Mouse (Mus musculus): Measurements from ENCODE around the gene Nlgn3. TPM values are rescaled to one million over a fixed set of nuclear protein-coding genes. Genes with fewer than 3 reads are reported as not detected.
A peak's percentile ranks its signal among the peaks of the same experiment; 100 is the strongest.
"Not testable (repeated sequence)": the region's sequence is repeated elsewhere in the genome, so short reads cannot be mapped to it uniquely, and the experiment has no call there.

Gene Nlgn3
- total RNA-seq, 2 experiments from 2014 or later, result 212 to 221 TPM

DNA sequence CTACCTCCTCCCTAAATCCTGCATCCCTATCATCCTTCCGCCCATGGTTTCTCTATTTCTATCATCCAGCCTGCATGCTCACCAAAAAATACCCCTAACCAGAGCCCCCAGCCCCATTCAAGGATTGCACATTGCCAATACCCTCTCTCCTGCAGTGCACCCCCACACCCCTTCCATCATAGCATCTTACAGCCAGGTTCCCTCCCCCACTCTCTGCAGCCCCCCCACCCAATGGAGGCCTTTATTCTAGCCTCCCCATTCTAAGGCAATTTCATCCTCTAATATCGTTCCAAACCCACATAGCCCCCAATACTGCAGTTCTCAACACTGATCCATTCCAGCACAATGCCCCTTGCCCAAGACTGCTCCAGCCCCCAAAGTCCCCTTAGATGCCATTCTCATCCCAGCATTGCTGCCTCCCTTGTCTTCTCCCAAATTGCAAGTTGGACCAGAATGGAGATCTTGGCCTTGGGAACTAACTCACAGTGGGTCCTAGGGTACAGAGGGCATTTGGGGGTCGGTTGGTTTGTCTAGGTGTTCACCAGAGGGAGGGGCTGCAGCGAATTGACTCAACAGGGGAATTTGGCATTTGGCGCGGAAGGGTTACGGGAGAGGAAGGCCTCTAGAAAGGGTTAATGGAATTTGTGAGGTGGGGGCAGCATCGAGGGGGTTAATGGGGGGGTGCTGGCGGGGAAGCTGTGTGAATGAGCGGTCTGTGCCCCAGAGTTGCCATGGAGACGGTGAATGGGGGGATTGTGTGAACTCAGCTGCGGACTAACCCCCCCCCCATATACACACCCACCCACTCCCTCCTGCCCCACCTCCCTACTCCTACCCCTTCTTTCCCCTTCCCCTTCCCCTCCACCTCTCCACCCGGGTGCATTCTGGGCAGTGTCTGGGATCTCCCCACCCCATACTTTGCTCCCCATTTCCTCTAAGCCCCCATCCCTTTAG, 782 bp downstream of the Nlgn3 start:
- DNase-seq (ENCODE audit: low spot score in 2 of 2), result peak in 1 of 2 experiments; percentile 52

- DNase-seq (ENCODE audit: low spot score in 2 of 2), result no peak
These were observed 1.6 kb downstream of the Nlgn3 start for GRCm38 (mm10) chrX:101300427-101301030.

- no peak for DNase-seq (ENCODE audit: low spot score in 2 of 2)
These were observed 2.7 kb downstream of the Nlgn3 start for GRCm38 (mm10) chrX:101301654-101302053.

DNA sequence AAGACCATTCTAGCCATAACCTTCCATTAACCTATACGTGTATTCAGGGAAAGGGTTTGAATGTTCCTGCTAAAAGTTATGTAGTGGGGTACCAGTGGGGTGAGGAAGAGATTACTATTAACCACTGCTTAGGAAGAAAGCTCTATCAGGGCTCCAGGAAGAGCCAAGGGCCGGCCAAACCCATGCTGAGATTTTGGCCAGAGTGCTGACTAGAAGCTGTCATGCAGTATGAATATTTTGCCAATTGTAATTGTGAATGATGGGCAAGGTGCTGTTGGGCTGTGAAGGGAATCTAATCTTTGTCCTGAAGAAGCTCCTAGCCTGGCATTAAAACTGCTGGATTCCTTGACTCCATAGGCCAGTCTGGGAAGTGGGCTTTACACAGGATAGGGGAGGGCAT, 5.7 kb downstream of the Nlgn3 start:
- no peak for DNase-seq (ENCODE audit: low spot score in 2 of 2)

- no peak for DNase-seq (ENCODE audit: low spot score in 2 of 2)
These were observed 10.3 kb downstream of the Nlgn3 start for GRCm38 (mm10) chrX:101309299-101309698.

DNA sequence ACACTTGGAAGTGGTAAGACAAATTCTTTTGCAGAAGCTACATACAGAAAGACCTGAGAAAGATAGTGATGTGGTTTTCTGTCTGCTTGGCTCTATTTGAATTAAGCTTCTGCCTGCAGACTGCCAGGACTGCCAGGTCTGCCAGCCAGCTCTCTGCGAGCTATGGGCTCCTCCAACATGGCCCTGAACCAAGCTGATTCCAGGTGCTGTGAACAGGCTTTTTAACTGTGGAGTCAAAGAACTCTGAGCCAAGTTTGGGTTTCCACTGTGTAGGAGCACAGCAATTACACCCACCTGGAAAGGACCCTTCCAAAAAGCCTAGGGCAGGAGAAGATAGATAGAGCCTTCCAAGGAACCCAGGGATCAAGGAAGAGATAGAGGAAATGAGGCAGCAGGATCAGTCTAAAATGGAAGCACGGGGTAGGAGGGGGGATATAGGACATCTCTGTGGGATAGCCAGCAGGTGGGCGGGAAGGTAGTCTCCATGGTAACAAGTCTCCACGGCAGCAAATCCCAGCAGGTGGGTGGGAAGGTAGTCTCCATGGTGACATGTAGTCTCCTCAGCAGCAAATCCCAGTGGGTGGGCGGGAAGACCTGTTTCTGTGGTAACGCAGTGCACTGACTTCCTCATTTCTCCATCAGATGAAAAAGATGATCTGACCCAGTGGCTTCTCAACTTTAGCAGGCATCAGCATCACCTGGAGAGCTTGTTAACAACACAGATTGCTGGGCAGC, 14.8 kb downstream of the Nlgn3 start:
- peak in 1 of 2 experiments; percentile 80 for DNase-seq (ENCODE audit: low spot score in 2 of 2)

DNA sequence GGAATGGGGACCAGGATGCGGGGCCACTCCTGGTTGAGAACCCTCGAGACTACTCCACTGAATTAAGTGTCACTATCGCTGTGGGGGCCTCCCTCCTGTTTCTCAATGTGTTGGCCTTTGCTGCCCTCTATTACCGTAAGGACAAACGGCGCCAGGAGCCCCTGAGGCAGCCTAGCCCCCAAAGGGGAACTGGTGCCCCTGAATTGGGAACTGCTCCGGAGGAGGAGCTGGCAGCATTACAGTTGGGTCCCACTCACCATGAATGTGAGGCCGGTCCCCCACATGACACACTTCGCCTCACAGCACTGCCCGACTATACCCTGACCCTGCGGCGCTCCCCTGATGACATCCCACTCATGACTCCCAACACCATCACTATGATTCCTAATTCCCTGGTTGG, 20.8 kb downstream of the Nlgn3 start:
- no peak for DNase-seq (ENCODE audit: low spot score in 2 of 2)

DNA sequence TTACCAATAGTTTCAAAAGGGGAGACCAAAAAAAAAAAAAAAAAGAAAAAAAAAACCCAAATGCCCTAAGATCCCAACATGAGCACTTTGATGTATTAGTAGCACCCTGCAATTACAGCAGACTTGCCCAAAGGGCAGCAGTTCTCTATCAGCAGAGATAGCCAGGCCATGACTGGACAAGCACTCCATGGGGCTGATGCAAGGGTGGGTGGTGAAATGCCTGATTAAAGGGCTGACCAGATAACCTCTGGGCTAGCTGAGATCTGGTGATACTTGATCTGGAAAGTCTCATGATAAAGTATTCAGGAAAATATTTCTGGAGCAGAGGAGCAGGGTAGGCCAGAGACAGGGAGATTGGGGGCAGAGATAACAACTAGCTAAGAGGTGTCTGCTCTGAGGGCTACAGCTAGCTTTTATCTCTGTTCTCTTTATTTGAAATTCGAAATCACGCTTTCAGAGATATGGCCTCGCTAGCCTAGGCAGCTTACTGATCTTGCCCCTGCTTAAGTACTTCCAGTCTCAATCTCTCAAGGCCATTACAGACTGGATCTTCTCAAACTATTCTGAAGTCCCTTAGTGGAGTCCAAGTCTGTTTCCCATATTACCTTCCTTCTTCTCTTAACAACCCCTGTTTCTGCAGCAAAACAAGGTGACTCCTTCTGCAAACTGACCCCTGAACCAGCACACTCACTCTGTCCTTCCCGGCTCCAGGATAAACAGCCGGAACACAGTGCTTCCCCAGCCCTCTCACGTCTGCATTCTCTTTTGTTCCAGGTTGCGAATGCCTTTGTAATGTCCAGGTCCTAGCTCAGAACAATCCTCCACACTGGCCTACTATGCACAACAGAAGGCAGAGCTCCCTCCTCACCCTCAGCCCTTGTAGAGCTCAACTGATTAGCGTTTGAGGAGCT, 27.3 kb downstream of the Nlgn3 start:
- no peak for DNase-seq (ENCODE audit: low spot score in 2 of 2)

GRCm38 (mm10) chrX:101329372-101330028, 30.5 kb downstream of the Nlgn3 start:
- DNase-seq (ENCODE audit: low spot score in 2 of 2), result peak; percentile 70 to 71

DNA sequence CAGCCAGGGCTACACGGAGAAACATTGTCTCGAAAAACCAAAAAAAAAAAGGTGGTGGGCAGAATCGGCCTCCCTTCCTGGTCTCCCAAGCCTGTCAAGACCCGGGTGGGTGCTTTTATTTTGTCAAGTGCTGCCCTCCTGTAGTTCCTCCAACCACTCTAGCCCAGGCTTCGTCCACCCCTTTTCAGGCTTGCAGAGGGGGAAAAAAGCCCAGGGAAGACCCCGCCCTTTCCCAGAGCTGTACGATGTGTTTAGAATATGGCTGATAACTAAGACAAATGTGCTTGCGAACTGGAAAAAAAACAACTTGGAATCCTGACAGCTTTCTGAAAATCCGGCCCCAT, 33.0 kb downstream of the Nlgn3 start:
- DNase-seq (ENCODE audit: low spot score in 2 of 2), result no peak

DNA sequence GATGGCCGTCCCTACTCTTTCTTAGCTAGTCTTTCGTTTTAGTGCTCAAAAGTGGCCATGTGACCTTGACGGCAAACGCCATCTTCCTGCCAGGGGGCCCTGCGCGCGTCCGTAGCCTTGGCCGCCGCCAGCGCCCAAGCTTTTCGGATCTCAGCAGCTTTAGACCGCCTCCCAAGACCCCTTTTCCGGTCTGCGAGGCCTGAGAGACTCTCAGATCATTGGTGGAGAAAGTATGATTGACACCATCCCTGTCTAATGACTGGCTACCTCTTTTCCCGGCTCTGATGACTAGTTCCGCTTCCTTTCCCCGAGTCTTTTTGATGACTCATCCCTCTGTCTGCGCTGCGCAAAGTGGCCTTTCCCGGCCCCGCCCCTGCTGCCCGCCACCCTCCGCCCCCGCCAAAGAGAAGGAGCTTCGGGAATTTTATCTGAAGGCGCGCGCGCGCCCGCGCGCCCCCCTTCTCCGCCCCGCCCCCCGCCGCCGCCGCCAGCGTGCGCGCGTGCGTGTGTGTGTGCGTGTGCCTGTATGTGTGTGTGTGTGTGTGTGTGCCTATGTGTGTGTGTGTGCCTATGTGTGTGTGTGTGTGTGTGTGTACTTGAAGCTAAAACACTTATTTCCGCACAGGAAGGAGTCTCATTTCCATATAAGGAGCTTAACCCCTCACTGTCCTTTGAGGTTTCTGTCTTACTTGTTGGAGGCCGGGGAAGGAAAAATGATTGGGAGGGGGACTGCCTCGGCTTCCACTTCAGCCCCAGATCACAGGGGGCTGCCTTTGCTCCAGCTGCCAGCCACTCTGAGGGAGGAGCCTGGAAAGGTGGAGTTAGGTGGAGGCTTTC, 33.6 kb downstream of the Nlgn3 start:
- DNase-seq (ENCODE audit: low spot score in 2 of 2), result peak; percentile 79 to 93

DNA sequence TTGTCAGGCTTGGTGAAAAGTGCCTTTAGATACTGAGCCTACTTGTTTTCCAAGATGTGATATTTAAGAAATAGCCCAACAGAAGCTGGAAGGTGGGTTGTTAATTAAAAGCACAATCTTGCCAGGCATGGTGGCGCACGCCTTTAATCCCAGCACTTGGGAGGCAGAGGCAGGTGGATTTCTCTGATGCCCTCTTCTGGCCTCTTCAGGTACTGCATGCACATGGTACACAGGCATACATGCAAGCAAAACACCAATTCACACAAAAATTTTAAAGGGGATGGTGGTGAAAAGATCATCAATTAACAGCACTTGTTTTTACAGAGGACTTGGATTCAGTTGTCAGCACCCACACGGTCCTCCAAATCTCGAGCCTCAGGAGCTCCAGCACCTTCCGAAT, 35.6 kb downstream of the Nlgn3 start:
- no peak for DNase-seq (ENCODE audit: low spot score in 2 of 2)

DNA sequence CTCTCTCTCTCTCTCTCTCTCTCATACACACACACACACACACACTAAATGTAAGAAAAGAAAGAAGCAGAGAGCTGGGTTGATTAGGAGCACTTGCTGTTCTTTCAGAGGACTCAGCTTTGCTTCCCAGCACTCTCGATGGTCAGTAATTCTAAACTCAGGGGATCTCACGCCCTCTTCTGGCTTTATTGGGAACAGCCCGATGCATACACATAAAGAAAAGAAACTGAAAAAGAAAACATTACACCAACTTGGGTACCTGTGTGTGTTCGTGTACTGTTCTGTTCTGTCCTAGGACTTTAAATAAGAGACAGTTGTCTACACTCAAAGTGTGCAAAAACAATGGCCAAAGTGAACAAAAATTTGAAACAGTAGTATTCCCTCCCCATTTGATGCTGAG, 39.7 kb downstream of the Nlgn3 start:
- no peak for DNase-seq (ENCODE audit: low spot score in 2 of 2)

GRCm38 (mm10) chrX:101342837-101343236, 43.9 kb downstream of the Nlgn3 start:
- not testable (repeated sequence) for DNase-seq (ENCODE audit: low spot score in 2 of 2)

DNA sequence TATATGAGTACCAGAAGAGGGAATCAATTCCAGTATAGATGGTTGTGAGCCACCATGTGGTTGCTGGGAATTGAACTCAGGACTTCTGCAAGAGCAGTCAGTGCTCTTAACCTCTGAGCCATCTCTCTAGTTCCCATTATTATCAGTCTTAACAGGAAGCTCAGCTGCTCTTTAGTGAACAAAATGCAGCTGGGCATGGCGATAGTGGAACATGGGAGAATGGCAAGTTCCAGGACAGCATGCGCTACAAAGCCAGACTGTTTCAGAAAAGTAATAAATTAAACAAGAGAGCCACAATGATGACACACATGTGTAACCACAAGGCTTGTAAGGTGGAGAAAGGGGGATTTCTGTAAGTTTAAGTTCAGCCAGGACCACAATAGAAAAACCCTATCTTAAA, 46.5 kb downstream of the Nlgn3 start:
- DNase-seq (ENCODE audit: low spot score in 2 of 2), result no peak

GRCm38 (mm10) chrX:101346475-101346874, 47.5 kb downstream of the Nlgn3 start:
- DNase-seq (ENCODE audit: low spot score in 2 of 2), result no peak

DNA sequence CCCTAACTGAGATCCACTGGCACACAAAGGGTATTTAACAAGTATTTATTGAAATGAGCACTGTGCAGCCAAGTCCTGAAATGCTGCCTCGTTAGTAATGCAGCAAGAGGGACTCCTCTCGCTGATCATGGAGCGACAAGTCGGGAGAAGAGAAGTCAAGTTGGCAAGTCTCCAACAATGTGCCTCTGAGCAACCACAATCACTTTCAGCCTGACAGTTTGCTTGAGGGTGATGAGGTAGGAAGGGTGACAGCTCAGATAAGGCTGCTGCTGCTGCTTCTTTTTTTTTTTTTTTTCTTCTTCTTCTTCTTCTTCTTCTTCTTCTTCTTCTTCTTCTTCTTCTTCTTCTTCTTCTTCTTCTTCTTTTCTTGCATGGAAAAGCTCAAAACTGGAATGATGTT, 52.2 kb downstream of the Nlgn3 start:
- DNase-seq (ENCODE audit: low spot score in 2 of 2), result no peak

GRCm38 (mm10) chrX:101358902-101359301, 59.9 kb downstream of the Nlgn3 start:
- DNase-seq (ENCODE audit: low spot score in 2 of 2), result not testable (repeated sequence)

- no peak for DNase-seq (ENCODE audit: low spot score in 2 of 2)
These were observed 70.0 kb downstream of the Nlgn3 start for GRCm38 (mm10) chrX:101369001-101369400.

All from layer of hippocampus, postnatal 14 days (tissue).